ENCODE assay signal across 8 mouse cellular contexts in the genomic region with DNA sequence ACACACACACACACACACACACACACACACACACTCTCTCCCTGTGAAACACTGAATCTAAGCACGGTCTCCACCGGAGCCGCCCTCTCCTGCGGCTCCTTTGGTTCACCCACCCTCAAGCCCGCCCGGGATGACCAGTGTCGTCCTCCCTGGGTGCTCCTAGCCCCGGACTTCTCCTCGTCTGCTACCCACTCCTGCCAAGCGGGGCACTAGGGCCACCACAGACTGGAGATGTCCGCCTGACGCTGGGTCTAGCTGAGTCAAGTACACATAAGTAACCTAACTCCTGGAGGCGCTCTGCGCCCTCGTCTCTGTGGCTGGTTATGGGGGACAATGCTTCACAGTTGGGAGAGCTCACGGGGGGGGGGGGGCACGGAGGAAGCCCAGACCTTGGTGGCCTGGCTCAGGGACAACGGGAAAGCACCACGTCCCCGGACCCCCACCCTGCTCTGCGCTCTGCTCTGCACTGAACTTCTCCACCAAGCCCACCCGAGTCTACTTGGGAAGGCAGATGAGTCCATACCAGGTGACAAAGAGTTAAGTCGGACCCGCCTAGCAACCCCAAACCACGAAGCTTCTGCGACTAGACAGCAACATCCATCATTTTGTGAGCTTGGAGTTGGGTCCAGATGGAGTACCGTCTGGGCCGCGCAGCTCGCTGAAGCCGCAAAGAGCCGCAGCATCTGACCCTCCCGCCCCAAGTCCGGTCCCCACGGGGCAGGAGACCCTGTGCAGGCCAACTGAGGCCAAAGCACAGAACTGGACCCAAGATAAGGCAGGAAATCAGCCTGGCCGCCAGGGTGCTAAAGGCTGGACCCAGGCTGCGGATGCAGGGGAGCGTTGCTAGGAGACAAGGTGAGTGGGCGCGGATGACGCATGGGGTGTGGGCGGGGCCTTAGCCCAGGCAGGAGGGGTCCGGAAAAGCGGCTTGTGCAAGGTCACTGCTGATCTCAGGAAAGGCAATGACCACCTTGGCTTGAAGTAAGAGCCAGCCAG. TPM values are rescaled to one million over a fixed set of nuclear protein-coding genes. Genes with fewer than 3 reads are reported as not detected.
A peak's percentile ranks its signal among the peaks of the same experiment; 100 is the strongest.
DNase-seq lines count a peak whose midpoint lies in the region; ATAC-seq and TF ChIP-seq lines count a peak whose summit lies in the region.

Gene Matk, plus strand, starts transcription at position 512 of the 996 bp plus-strand sequence.

- H3K36me3 ChIP-seq in lung, embryonic 14.5 days (ENCODE audit: insufficient read depth): no peaks in the 10 kb centered on the region
- H3K36me3 ChIP-seq in midbrain, postnatal 0 days (ENCODE audit: insufficient read depth, low read length): peaks cover 15% of the 10 kb centered on the region
- H3K36me3 ChIP-seq in stomach, embryonic 16.5 days (ENCODE audit: control insufficient read depth, insufficient read depth, low read length): no peaks in the 10 kb centered on the region

- no peak for ATAC-seq in lung, embryonic 14.5 days (ENCODE audit: insufficient read depth)
- peak in 1 of 2 experiments; percentile 44; a peak in 2 of 4 replicates for ATAC-seq in hematopoietic stem cell, adult 5-6 weeks (replicated peaks in 1 of 2; ENCODE audit: insufficient read depth in 1 of 2, low FRiP score in 2 of 2, low TSS enrichment in 1 of 2, low read depth in 1 of 2, poor library complexity in 2 of 2, severe bottlenecking in 2 of 2)
- ATAC-seq in midbrain, postnatal 0 days (ENCODE audit: low FRiP score): peak; percentile 76
- ATAC-seq in stomach, embryonic 16.5 days (ENCODE audit: insufficient read depth, low FRiP score): peak; percentile 42; the same call in 1 of the 2 replicates

- H3K4me3 ChIP-seq in lung, embryonic 14.5 days (ENCODE audit: low read depth, low read length): no peak within 1 kb of the TSS
- H3K4me3 ChIP-seq in midbrain, postnatal 0 days (ENCODE audit: low read depth, low read length): peak within 1 kb of the TSS; percentile 36
- H3K4me3 ChIP-seq in stomach, embryonic 16.5 days (replicated peaks; ENCODE audit: low read length): peak within 1 kb of the TSS; percentile 10; the same call in 1 of the 2 replicates

- no peak within 1 kb of the TSS for H3K27ac ChIP-seq in lung, embryonic 14.5 days (ENCODE audit: low read depth)
- peak within 1 kb of the TSS; percentile 69 for H3K27ac ChIP-seq in midbrain, postnatal 0 days (ENCODE audit: low read depth, low read length)
- no peak within 1 kb of the TSS for H3K27ac ChIP-seq in stomach, embryonic 16.5 days (ENCODE audit: low read length)

- no peaks in the 10 kb centered on the region for H3K9me3 ChIP-seq in lung, embryonic 14.5 days (ENCODE audit: low read depth, low read length)
- H3K9me3 ChIP-seq in midbrain, postnatal 0 days (ENCODE audit: low read length): no peaks in the 10 kb centered on the region
- H3K9me3 ChIP-seq in stomach, embryonic 16.5 days (replicated peaks; ENCODE audit: control insufficient read depth, low read length): no peaks in the 10 kb centered on the region

- H3K9ac ChIP-seq in lung, embryonic 14.5 days: peak within 1 kb of the TSS; percentile 6; the same call in 1 of the 2 replicates
- H3K9ac ChIP-seq in midbrain, postnatal 0 days (replicated peaks; ENCODE audit: low read length, poor library complexity, severe bottlenecking): peak within 1 kb of the TSS; percentile 46
- peak within 1 kb of the TSS; percentile 55 for H3K9ac ChIP-seq in stomach, embryonic 16.5 days (ENCODE audit: low read length)

- DNase-seq in lung, embryonic 14.5 days: peak; percentile 59
- no peak for DNase-seq in lung, postnatal 14 days
- peak; percentile 75 for DNase-seq in embryo, embryonic 10 days (ENCODE audit: low spot score)
- DNase-seq in layer of hippocampus, postnatal 36 days: peak; percentile 88 to 89
- peak; percentile 86 for DNase-seq in midbrain, postnatal 0 days (ENCODE audit: low spot score)
- no peak for DNase-seq in yolk sac, embryonic 10.5 days (ENCODE audit: low spot score)

- H3K4me1 ChIP-seq in lung, embryonic 14.5 days (ENCODE audit: insufficient read depth): no peaks in the 10 kb centered on the region
- peaks cover 7% of the 10 kb centered on the region for H3K4me1 ChIP-seq in midbrain, postnatal 0 days (ENCODE audit: insufficient read depth, low read length)
- H3K4me1 ChIP-seq in stomach, embryonic 16.5 days (ENCODE audit: control insufficient read depth, insufficient read depth, low read length): peaks cover 4% of the 10 kb centered on the region; the same call in 1 of the 2 replicates

- peak; percentile 22; the same call in 1 of the 2 replicates for TF ChIP-seq CTCF in lung, embryonic 14.5 days (IDR thresholded peaks at IDR 0.05; ENCODE audit: low read depth)
- TF ChIP-seq CTCF in midbrain, postnatal 0 days (IDR thresholded peaks at IDR 0.05): peak; percentile 58

- 7% methylated on average over 44 of the region's 44 CpGs for WGBS in lung, embryonic 14.5 days
- 5% methylated on average over 39 of the region's 44 CpGs for WGBS in midbrain, postnatal 0 days
- WGBS in stomach, embryonic 16.5 days: 6% methylated on average over 43 of the region's 44 CpGs

- H3K4me2 ChIP-seq in lung, embryonic 14.5 days: peak within 1 kb of the TSS; percentile 15; the same call in 1 of the 2 replicates
- peak within 1 kb of the TSS; percentile 68 for H3K4me2 ChIP-seq in midbrain, postnatal 0 days (ENCODE audit: low read depth, low read length, poor library complexity, severe bottlenecking)
- H3K4me2 ChIP-seq in stomach, embryonic 16.5 days (ENCODE audit: low read depth, low read length): peak within 1 kb of the TSS; percentile 29

- H3K27me3 ChIP-seq in lung, embryonic 14.5 days (ENCODE audit: insufficient read depth, low read length): peaks cover 56% of the 10 kb centered on the region
- peaks cover under 1% of the 10 kb centered on the region; the same call in 1 of the 2 replicates for H3K27me3 ChIP-seq in midbrain, postnatal 0 days (ENCODE audit: insufficient read depth, low read length)
- H3K27me3 ChIP-seq in stomach, embryonic 16.5 days (ENCODE audit: control insufficient read depth, insufficient read depth, low read length): peaks cover 42% of the 10 kb centered on the region

RNA-seq across cellular contexts. Expression of gene Matk, which starts in this region (rescaled TPM):
- 2.0 and 2.9 TPM in 2 replicates for polyA plus RNA-seq in lung, embryonic 14.5 days (2014; fragmentation: Nextera tagmentation; extraction: Ambion mirVana)
- total RNA-seq in hematopoietic stem cell, adult 5-6 weeks (2017): 27.9 and 30.8 TPM in 2 replicates
- 100 to 1,000 TPM; 227 to 236 TPM for total RNA-seq in layer of hippocampus, postnatal 36 days (2021)
- 110 and 114 TPM in 2 replicates for total RNA-seq in midbrain, postnatal 0 days (2014; rRNA removed)
- polyA plus RNA-seq in midbrain, postnatal 0 days (2015; fragmentation: Nextera tagmentation; extraction: Ambion mirVana): 96.9 and 108 TPM in 2 replicates
- polyA plus RNA-seq in stomach, embryonic 16.5 days (2015; fragmentation: Nextera tagmentation; extraction: Ambion mirVana): 3.6 and 4.2 TPM in 2 replicates

Comparison
In these comparisons a context has a peak if more than half of its experiments do, and no peak if none do; other contexts are left out.
1. RNA of gene Matk (polyA plus RNA-seq): 96.9 to 108 TPM in midbrain, postnatal 0 days; 3.6 to 4.2 TPM in stomach, embryonic 16.5 days and 2.0 to 2.9 TPM in lung, embryonic 14.5 days; every median in the first group is over 10 times any median in the second.
2. DNase-seq: peak in lung, embryonic 14.5 days (single experiment), embryo, embryonic 10 days (single experiment), layer of hippocampus, postnatal 36 days (2 of 2) and midbrain, postnatal 0 days (single experiment); none in lung, postnatal 14 days (single experiment) and yolk sac, embryonic 10.5 days (single experiment).
3. H3K4me2 ChIP-seq: peak in every context shown above with its lines; median percentile 68 in midbrain, postnatal 0 days; 29 in stomach, embryonic 16.5 days; 15 in lung, embryonic 14.5 days.
4. Peak in every context shown above with its lines, with median percentiles within 50 percentile points of each other: H3K9ac ChIP-seq.